Mouse (Mus musculus): Measurements from ENCODE around the gene Wrb.

DNA sequence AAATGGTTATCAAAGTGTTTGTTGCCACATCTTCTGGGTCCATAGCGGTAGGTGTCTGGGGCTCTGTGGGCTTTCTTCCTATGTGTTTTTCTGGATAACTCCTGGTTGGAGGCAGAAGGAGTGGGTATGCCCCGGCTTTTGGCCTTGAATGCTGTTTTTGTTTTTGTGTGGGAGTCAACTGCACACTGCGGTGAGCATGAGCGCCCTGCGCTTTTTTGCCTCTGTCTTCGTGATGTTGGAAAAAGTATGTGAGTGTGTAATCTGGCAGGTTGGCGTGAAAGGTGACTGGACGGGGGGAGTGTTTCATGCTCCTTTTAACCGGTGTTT, 55.5 kb downstream of the Wrb start:
- TF ChIP-seq CTCF (IDR thresholded peaks at IDR 0.05; ENCODE audit: borderline replicate concordance, control insufficient read depth, extremely low read depth, insufficient read depth, low read length, poor library complexity) = no peak
- no peak for TF ChIP-seq POLR2A (IDR thresholded peaks at IDR 0.05; ENCODE audit: control insufficient read depth, extremely low read depth, insufficient read depth, low read length, poor library complexity)
